Mouse (Mus musculus): ENCODE measurements around the gene Kpna7. TPM values are rescaled to one million over a fixed set of nuclear protein-coding genes. Genes with fewer than 3 reads are reported as not detected.

The Kpna7 gene
- total RNA-seq (2023): not detected

GRCm38 (mm10) chr5:145083632-145084451 lies at the start of gene Kpna7, which contains the start of gene Arpc1a:
Kpna7 (minus strand) TSS chr5:145084030.
Arpc1a (plus strand) TSS chr5:145083830.

GRCm38 (mm10) chr5:145114071-145114605 lies 30.3 kb upstream of the Kpna7 start, which contains the start of gene Arpc1b:
Arpc1b (plus strand) TSS chr5:145114215.

GRCm38 (mm10) chr5:145042690-145043089 lies 41.1 kb downstream of the Kpna7 start, which contains the start of gene 1700018F24Rik:
1700018F24Rik (plus strand) TSS chr5:145042990.

DNA sequence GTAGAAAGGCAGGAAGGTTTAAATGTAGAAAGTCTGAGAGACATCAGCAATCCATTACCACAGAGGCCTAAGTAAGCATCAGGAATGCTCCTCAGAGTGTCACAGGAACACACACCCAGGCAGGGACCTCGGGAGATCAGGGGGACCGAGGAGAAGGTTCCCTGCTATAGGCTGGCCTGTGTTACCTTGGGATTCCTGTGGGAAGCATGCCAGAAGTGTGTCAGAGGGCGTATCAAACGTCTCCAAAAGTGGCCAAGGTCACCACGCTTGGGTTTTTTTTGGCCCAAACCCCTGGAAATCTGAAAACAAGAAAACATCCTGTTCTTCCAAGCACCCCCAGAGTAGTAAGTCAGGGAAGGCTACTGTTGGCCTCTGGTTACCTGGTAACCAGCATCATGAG lies 51.4 kb downstream of the Kpna7 start, which contains the start of gene Gm4871:
Gm4871 (minus strand) TSS at position 364 of the 400 bp plus-strand sequence.

GRCm38 (mm10) chr5:144965639-144966351 lies 118.0 kb downstream of the Kpna7 start, which contains the start of gene Smurf1:
Smurf1 (minus strand) TSS chr5:144965847.

Other genes starting within 250 kb of the Kpna7 start
- gene Smurf1, start 118.2 kb downstream of the Kpna7 start, total RNA-seq (2023): 10 to 100 TPM; 64.2 to 66.1 TPM
- not detected for gene Gm4871, start 51.3 kb downstream of the Kpna7 start, total RNA-seq (2023)
- not detected for gene 1700018F24Rik, start 41.0 kb downstream of the Kpna7 start, total RNA-seq (2023)
- 10 to 100 TPM; 92.1 to 92.3 TPM for gene Arpc1a, start 200 bp downstream of the Kpna7 start, total RNA-seq (2023)
- gene Arpc1b, start 30.2 kb upstream of the Kpna7 start, total RNA-seq (2023): 100 to 1,000 TPM; 450 to 477 TPM
- gene Pdap1, start 56.2 kb upstream of the Kpna7 start, total RNA-seq (2023): 10 to 100 TPM; 44.9 to 52.9 TPM
- gene Bud31, start 56.3 kb upstream of the Kpna7 start, total RNA-seq (2023): 100 to 1,000 TPM; 211 to 259 TPM
- 10 to 100 TPM; 20.8 to 26.3 TPM for gene Ptcd1, start 83.1 kb upstream of the Kpna7 start, total RNA-seq (2023)
- 10 to 100 TPM; 42.1 to 48.9 TPM for gene Cpsf4, start 83.2 kb upstream of the Kpna7 start, total RNA-seq (2023)
- 100 to 1,000 TPM; 172 to 185 TPM for gene Atp5j2, start 108.0 kb upstream of the Kpna7 start, total RNA-seq (2023)
- 10 to 100 TPM; 41.0 to 41.3 TPM for gene Zkscan14, start 117.8 kb upstream of the Kpna7 start, total RNA-seq (2023)
- 10 to 100 TPM in 1 of 2 experiments, 1 to 10 TPM in 1; 8.2 to 10.3 TPM for gene Zkscan5, start 120.5 kb upstream of the Kpna7 start, total RNA-seq (2023)
- gene Zfp655, start 147.7 kb upstream of the Kpna7 start, total RNA-seq (2023): 10 to 100 TPM; 75.1 to 85.1 TPM
- gene Zscan25, start 196.5 kb upstream of the Kpna7 start, total RNA-seq (2023): 10 to 100 TPM; 36.2 to 39.4 TPM